9 mouse cellular contexts compared by ENCODE assay signal in genomic region chr17:26699819-26700616, GRCm38 (mm10).
DNase-seq lines count a peak whose midpoint lies in the region.
"Had no signal": no experiment of that assay in that cellular context is flagged by ENCODE, and none has a peak within 500 bp of the region (broad histone marks: within the 10 kb centered on the region; RNA-seq: fewer than 3 reads in every experiment).

No protein-coding gene starts in this region.

- DNase-seq in cerebellum, adult 11-12 months = peak; percentile 69
- no peak for DNase-seq in cerebellum, postnatal 4 days (ENCODE audit: low spot score in 2 of 2)
- DNase-seq in testis, postnatal 14 days (ENCODE audit: low spot score) = peak; percentile 54
- no peak for DNase-seq in testis, postnatal 10 days (ENCODE audit: low spot score)
- peak; percentile 38 for DNase-seq in kidney, postnatal 14 days
- DNase-seq in yolk sac, embryonic 10.5 days (ENCODE audit: low spot score) = peak; percentile 82
- no peak for DNase-seq in ovary, postnatal 14 days (ENCODE audit: low spot score)
- DNase-seq in T-cell, adult 2 months (ENCODE audit: low spot score) = no peak
- DNase-seq: forebrain, postnatal 0 days had no signal

Comparison
In these comparisons a context has a peak if more than half of its experiments do, and no peak if none do; other contexts are left out.
1. DNase-seq: peak in cerebellum, adult 11-12 months (single experiment), testis, postnatal 14 days (single experiment), kidney, postnatal 14 days (single experiment) and yolk sac, embryonic 10.5 days (single experiment); none in cerebellum, postnatal 4 days (0 of 2), testis, postnatal 10 days (single experiment), ovary, postnatal 14 days (single experiment) and T-cell, adult 2 months (single experiment).